Mouse (Mus musculus): ENCODE results near the gene Depdc1b.

Gene Depdc1b

GRCm38 (mm10) chr13:108349624-108350023 lies 33.5 kb downstream of the Depdc1b start:
- peak; percentile 24 for DNase-seq (ENCODE audit: low read depth, low spot score)

GRCm38 (mm10) chr13:108353781-108354180 lies 37.6 kb downstream of the Depdc1b start:
- DNase-seq (ENCODE audit: low read depth, low spot score) = no peak

DNA sequence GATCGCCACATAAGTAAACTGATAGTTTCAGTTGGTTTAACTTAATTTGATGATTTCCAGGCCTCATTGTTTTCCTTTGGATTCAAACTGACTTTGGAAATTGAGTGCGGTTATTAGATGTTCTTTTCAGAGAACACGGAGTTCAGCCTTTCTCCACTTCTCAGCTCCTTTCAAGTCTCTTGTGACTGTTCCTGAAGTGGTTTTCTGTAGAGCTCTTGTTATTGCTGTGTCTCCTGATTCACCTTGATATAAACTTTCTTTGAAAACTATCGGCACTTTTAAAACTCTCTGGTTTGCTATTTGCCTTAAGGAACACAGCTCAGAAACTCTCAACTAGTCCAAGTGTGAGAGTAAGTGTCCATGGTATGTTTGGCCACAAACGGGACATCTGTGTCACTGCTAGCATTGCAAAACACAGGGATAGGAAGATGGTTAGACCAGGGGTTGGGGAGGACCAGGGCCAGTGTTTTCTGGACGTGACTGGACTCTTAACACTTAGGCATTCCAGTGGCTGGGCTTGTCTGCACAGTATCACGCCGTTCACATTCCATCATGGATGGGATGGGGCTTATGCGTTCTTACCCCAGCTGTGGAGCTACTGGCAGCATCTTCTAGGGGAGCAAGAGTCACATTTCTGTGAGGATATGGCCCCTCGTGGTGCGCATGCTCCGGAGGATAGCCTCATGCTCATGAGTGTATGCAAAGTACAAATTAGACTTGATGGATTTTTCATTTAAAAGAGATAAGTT lies 38.8 kb downstream of the Depdc1b start:
- no peak for DNase-seq (ENCODE audit: low read depth, low spot score)

DNA sequence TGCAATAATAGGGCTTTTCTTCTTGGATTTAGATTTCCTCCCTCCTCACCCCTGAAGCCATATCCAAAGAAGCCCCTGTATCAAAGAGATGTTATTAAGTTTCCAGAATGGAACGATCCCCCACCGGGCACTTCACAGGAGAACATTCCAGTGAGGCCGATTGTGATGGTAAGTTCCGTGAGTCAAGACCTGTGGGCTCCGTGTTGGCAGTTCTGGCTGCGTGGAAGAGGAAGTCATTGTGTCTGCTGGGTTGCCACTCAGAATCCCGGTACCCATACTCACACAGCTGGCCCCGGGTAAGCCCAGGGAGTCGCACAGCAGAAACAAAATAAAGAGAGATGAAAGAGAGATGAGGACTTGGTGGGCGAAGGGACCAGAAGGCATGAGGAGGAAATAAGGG lies 41.2 kb downstream of the Depdc1b start:
- DNase-seq (ENCODE audit: low read depth, low spot score) = no peak

DNA sequence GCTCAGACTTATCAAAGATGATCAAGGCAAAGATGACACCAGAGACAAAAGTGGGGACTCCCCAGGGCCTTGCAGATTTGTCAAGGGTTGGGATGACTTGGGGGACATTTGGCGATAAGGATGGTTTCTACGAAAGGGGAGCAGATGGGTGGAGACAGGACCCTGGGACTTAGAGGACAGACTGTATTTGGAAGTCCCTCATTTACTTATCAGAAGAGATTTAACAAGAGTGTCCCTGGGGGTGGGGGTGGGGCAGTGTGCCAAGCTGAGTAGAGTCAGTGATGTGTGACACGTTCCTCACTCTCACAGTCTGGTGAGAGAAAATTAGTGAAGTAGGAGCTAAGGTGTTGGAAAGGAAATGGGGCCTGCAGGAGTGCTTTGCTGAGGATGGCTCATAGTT lies 42.1 kb downstream of the Depdc1b start:
- DNase-seq (ENCODE audit: low read depth, low spot score) = no peak

DNA sequence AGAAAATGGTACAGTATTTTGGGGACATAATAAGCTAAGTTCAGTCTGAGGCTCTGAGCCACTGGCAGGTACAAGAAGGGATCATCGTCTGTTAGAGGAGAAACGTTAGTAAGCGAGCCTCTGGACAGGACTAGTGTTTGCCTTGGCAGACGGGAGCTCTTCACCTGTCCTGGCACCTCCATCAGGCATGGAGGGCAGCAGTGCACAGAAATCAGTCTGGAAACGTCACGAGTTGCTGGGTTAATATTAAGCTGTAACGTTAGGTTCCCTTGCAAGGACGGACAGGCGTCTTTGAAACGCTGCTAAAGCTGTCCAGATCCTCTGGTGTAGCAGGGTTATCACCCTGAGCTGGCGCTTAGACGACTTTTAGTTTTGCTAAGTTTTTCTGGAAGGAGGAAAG lies 51.4 kb downstream of the Depdc1b start:
- no peak for DNase-seq (ENCODE audit: low read depth, low spot score)

- DNase-seq (ENCODE audit: low read depth, low spot score) = no peak
These were observed 54.3 kb downstream of the Depdc1b start for GRCm38 (mm10) chr13:108370241-108370941.

- no peak for DNase-seq (ENCODE audit: low read depth, low spot score)
These were observed 55.3 kb downstream of the Depdc1b start for GRCm38 (mm10) chr13:108371352-108371921.

DNA sequence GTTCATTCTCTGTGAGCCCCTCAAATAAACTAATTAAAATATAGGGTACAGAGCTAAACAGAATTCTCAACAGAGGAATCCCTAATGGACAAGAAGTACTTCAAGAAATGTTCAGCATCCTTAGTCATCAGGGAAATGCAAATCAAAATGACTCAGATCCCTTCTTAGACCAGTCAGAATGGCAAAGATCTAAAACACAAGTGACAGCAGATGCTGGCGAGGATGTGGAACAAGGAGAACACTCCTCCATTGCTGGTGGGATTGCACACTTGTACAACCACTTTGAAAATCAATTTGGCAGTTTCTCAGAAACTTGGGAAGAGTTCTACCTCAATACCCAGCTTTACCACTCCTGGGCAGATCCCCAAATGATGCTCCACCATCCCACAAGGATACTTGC lies 57.1 kb downstream of the Depdc1b start:
- DNase-seq (ENCODE audit: low read depth, low spot score) = no peak

DNA sequence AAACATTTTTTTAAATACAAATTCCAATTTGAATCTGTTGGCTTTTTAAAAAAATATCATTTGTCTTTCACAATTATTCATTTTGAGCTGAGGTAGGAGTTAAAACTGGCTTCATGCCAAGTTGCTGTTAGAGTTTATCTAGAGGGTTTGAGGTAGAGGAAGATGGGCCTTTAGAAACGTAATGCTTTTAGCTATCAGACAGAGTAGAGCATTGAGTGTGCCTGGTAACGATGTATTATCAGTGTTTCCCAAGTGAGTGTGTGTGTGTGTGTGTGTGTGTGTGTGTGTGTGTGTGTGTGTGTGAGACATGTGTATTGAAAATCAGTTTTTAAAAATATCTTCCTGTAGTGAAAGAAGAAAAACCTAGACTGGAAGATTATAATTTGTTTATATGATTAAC lies 60.5 kb downstream of the Depdc1b start:
- DNase-seq (ENCODE audit: low read depth, low spot score) = no peak

GRCm38 (mm10) chr13:108381161-108381560 lies 65.0 kb downstream of the Depdc1b start:
- no peak for DNase-seq (ENCODE audit: low read depth, low spot score)

DNA sequence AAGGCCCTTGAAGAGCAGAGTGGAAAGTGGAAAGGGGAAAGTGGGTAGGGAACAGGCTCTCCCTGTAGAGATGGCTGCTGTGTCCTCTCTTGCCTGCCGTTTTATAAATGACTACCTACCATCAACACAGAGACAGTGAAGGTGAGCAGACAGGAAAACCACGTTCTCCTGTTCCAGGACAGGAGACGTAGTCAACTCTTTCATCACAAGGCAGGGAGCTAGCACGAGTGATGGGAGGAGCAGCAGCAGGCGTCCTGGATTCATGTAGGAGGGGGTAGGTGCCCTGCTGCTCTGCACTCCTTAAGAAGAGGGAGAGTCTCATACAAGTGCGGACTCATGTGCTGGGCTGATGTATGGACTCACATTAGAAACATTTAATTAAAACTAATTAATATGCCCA lies 66.9 kb downstream of the Depdc1b start:
- no peak for DNase-seq (ENCODE audit: low read depth, low spot score)

DNA sequence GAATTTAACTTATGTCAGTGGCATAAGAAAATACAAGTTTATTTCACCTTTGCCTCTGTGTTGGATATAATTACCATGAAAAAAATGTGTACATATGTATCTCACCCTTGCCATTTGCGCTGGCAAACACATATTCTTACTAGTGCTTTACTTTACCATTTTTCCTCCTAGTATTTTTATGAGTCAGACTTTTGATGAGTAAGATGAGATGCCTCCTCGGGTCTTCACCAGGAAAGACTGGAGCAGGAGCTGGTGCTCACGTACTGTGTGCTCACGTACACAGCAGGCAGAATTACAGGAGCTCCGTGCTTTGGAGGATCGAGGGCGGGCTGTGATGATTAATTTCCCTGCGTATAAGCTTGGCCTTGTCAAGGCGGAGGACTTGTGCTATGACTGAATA lies 69.9 kb downstream of the Depdc1b start:
- DNase-seq (ENCODE audit: low read depth, low spot score) = no peak

- peak; percentile 8 for DNase-seq (ENCODE audit: low read depth, low spot score)
These were observed 74.4 kb downstream of the Depdc1b start for GRCm38 (mm10) chr13:108390565-108390964.

- no peak for DNase-seq (ENCODE audit: low read depth, low spot score)
These were observed 87.1 kb downstream of the Depdc1b start for GRCm38 (mm10) chr13:108403197-108403596.

- DNase-seq (ENCODE audit: low read depth, low spot score) = no peak
These were observed 88.2 kb downstream of the Depdc1b start for GRCm38 (mm10) chr13:108404372-108404771.

- DNase-seq (ENCODE audit: low read depth, low spot score) = no peak
These were observed 99.3 kb downstream of the Depdc1b start for GRCm38 (mm10) chr13:108415464-108415863.

GRCm38 (mm10) chr13:108418741-108419507 lies 102.8 kb downstream of the Depdc1b start:
- DNase-seq (ENCODE audit: low read depth, low spot score) = no peak

DNA sequence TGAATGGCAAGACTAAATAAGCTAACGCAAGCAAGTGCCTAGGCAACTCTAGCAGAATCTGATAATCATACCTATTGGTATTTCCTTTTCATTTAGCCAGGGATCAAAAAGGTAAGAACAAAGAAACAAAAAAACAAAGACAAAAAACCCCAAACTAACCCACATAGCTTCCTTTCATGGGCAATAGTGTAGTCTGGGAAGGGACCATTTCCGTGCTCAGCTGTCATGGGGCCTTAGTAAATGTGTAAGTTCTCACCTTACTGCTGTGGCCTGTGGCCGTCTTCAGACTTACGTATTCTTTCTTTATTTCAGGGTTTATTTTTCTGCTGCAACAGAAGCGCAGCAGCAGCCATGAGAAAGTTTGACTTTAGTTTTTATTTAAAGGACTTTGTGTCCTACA lies 110.2 kb downstream of the Depdc1b start:
- no peak for DNase-seq (ENCODE audit: low read depth, low spot score)

DNA sequence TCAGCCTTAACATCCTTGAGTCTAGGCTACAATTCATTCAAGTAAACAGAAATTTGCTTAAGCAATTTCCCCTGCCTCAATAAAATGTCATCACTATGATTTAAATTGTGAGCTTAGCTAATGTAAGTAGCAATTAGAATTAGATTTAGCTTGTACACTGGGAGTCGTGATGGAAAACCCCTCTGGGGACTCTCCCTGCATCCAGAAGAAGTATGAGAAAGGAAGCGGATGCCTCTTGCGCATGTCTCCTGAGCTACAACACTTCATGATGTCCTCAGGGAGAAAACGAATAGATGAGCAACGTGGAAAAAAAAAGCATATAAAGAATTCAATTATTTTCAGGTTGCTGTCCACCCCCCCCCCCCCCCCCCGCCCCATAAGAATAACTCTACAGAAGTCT lies 112.7 kb downstream of the Depdc1b start:
- no peak for DNase-seq (ENCODE audit: low read depth, low spot score)

- no peak for DNase-seq (ENCODE audit: low read depth, low spot score)
These were observed 113.5 kb downstream of the Depdc1b start for GRCm38 (mm10) chr13:108429623-108430022.

- DNase-seq (ENCODE audit: low read depth, low spot score) = no peak
These were observed 115.6 kb downstream of the Depdc1b start for GRCm38 (mm10) chr13:108431776-108432175.

Data from brain, embryonic 18.5 days (tissue).